Mouse (Mus musculus) liver, adult 2 months (tissue): Measurements from ENCODE around the gene Rapgef2.

Experiments used
- CTCF ChIP-seq: fragments of 200-500 bp; IDR thresholded peaks from 2 replicates; pipeline ENCODE4 v1.5.1; 2011; ENCODE audit warnings: low read depth, low read length, control low read depth
- POLR2A ChIP-seq: fragments of 200-500 bp; IDR thresholded peaks from 2 replicates; pipeline ENCODE4 v1.6.1; 2011; ENCODE audit warnings: low read length, control low read depth; ENCODE audit not compliant: insufficient read depth; ENCODE audit errors: extremely low read depth

DNA sequence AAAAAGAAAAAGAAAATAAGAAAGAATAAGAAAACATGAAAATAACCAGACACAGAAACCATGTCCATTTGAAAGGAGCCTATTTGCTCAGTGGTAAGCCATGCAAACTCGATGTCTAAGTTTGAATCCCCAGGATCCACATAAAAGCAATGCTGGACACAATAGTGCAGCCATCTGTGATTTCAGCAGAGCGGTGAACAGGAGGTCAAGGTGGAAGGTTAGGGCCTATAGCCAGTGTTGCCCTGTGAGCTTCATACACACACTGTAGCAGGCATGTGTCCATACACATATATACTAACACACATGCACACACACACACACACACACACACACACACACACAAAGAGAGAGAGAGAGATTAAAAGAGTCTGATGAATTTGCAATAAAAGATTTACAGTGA, 247.3 kb downstream of the Rapgef2 start:
- TF ChIP-seq POLR2A (no peak), CTCF (no peak)
